Mouse (Mus musculus): ENCODE measurements around the gene Hoxd9.

DNA sequence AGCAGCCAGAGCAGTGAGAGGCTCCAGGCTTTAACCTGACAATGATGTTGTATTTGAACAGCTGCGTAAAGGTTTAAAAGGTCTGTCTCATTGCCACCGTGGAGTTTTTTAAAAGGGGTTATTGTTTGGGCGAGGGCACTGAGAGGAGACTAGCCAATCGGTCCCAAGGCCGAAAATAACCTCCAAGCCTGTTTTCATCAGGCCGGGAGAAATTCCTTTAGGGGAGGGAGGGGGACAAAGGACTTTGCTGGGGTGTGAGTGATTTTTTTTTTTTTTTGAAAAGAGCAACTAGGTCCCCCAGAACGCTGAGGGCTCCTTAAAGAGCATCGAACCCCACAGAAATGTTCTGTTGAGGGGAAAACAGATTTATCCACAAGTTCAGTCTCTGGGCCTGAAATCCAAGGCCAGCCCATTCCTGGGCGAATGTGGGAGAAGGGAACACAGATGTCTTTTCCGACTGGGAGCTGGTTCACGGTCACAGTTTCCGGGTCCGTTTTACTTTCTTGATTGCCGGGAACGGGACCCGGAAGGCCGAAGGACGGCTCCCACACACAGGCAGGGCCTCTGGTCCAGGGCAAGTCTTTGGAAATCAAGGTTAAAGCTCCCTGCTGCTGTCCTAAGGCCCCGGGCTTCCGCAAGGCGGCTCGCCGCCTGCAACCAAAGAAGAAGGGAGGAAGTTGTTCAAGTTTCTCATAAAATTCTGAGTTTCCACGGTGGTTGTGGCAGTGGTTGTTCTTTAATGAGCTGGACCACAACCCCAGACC lies 7.8 kb upstream of the Hoxd9 start:
- no peak for TF ChIP-seq EP300 (IDR thresholded peaks at IDR 0.05; ENCODE audit: low read depth)
- TF ChIP-seq CTCF (IDR thresholded peaks at IDR 0.05; ENCODE audit: low read depth): no peak
